Mouse (Mus musculus) E14TG2a.4 (cell line): ENCODE data around the gene Map2k3.
A peak's percentile ranks its signal among the peaks of the same experiment; 100 is the strongest.

Experiments used
- H3K27me3 ChIP-seq: 2 replicates; pipeline ENCODE4 v1.6.1; 2014; ENCODE audit warnings: low read length, control low read depth; ENCODE audit not compliant: insufficient read depth
- H3K36me3 ChIP-seq: 2 replicates; pipeline ENCODE4 v1.6.1; 2014; ENCODE audit warnings: low read length, control low read depth; ENCODE audit not compliant: insufficient read depth
- H3K4me1 ChIP-seq: replicated peaks from 2 replicates; pipeline ENCODE4 v1.6.1; 2014; ENCODE audit warnings: low read depth, low read length, control low read depth
- H3K4me3 ChIP-seq: replicated peaks from 2 replicates; pipeline ENCODE4 v1.5.1; 2014; ENCODE audit warnings: mild to moderate bottlenecking, low read length
- H3K9me3 ChIP-seq: 2 replicates; pipeline ENCODE4 v1.6.1; 2014; ENCODE audit warnings: low read length, control low read depth
- CTCF ChIP-seq: conservative IDR thresholded peaks from 2 replicates; pipeline ENCODE4 v1.5.1; 2014; ENCODE audit warnings: low read length
- NANOG ChIP-seq: IDR thresholded peaks from 2 replicates; pipeline ENCODE4 v1.6.1; 2014; ENCODE audit warnings: borderline replicate concordance, low read length, mixed read lengths
- POU5F1 ChIP-seq: IDR thresholded peaks from 2 replicates; pipeline ENCODE4 v1.6.1; 2014; ENCODE audit warnings: low read length, borderline replicate concordance

Gene Map2k3

GRCm38 (mm10) chr11:60920021-60920420 is 11.8 kb upstream of the Map2k3 start:
- Histone ChIP-seq H3K9me3 (no peaks in the 10 kb centered on the region), H3K4me1 (peaks cover 87% of the 10 kb centered on the region), H3K27me3 (no peaks in the 10 kb centered on the region), H3K4me3 (no peak overlapping the region), H3K36me3 (peaks cover 25% of the 10 kb centered on the region)
- TF ChIP-seq NANOG (no peak), POU5F1 (no peak), CTCF (no peak)

GRCm38 (mm10) chr11:60922195-60922594 is 9.6 kb upstream of the Map2k3 start:
- H3K36me3 ChIP-seq: peaks cover 28% of the 10 kb centered on the region
- peaks cover 88% of the 10 kb centered on the region for H3K4me1 ChIP-seq
- peak overlapping the region; percentile 35 for H3K4me3 ChIP-seq
- H3K9me3 ChIP-seq: no peaks in the 10 kb centered on the region
- TF ChIP-seq CTCF (no peak), NANOG (no peak), POU5F1 (no peak)
- no peaks in the 10 kb centered on the region for H3K27me3 ChIP-seq

- Histone ChIP-seq H3K36me3 (peaks cover 28% of the 10 kb centered on the region), H3K4me3 (peak overlapping the region; percentile 35), H3K9me3 (no peaks in the 10 kb centered on the region), H3K4me1 (peaks cover 85% of the 10 kb centered on the region), H3K27me3 (no peaks in the 10 kb centered on the region)
- TF ChIP-seq NANOG (peak; percentile 49; the same call in 1 of the 2 replicates), POU5F1 (peak; percentile 71; the same call in 1 of the 2 replicates), CTCF (no peak)
Measured at GRCm38 (mm10) chr11:60922964-60923363, 8.9 kb upstream of the Map2k3 start.

GRCm38 (mm10) chr11:60924498-60924897 is 7.3 kb upstream of the Map2k3 start:
- H3K9me3 ChIP-seq: no peaks in the 10 kb centered on the region
- peaks cover 42% of the 10 kb centered on the region for H3K36me3 ChIP-seq
- peak overlapping the region; percentile 60 for H3K4me3 ChIP-seq
- H3K27me3 ChIP-seq: no peaks in the 10 kb centered on the region
- H3K4me1 ChIP-seq: peaks cover 90% of the 10 kb centered on the region
- TF ChIP-seq POU5F1 (no peak), CTCF (no peak), NANOG (no peak)

- TF ChIP-seq NANOG (no peak), CTCF (no peak), POU5F1 (no peak)
- H3K4me1 ChIP-seq: peaks cover 90% of the 10 kb centered on the region
- H3K36me3 ChIP-seq: peaks cover 42% of the 10 kb centered on the region
- no peaks in the 10 kb centered on the region for H3K27me3 ChIP-seq
- peak overlapping the region; percentile 60 for H3K4me3 ChIP-seq
- H3K9me3 ChIP-seq: no peaks in the 10 kb centered on the region
Measured at GRCm38 (mm10) chr11:60924981-60925380, 6.9 kb upstream of the Map2k3 start.

- H3K4me1 ChIP-seq: peaks cover 83% of the 10 kb centered on the region
- no peaks in the 10 kb centered on the region for H3K27me3 ChIP-seq
- peaks cover 29% of the 10 kb centered on the region for H3K36me3 ChIP-seq
- no peak for TF ChIP-seq POU5F1
- no peak for TF ChIP-seq NANOG
- TF ChIP-seq CTCF: peak; percentile 71
- H3K9me3 ChIP-seq: no peaks in the 10 kb centered on the region
- peak overlapping the region; percentile 60 for H3K4me3 ChIP-seq
Measured at GRCm38 (mm10) chr11:60927264-60927663, 4.6 kb upstream of the Map2k3 start.

- peaks cover 85% of the 10 kb centered on the region for H3K4me1 ChIP-seq
- peaks cover 49% of the 10 kb centered on the region for H3K36me3 ChIP-seq
- peak overlapping the region; percentile 97 for H3K4me3 ChIP-seq
- no peaks in the 10 kb centered on the region for H3K27me3 ChIP-seq
- no peak for TF ChIP-seq CTCF
- TF ChIP-seq POU5F1: no peak
- TF ChIP-seq NANOG: no peak
- no peaks in the 10 kb centered on the region for H3K9me3 ChIP-seq
Measured at GRCm38 (mm10) chr11:60930724-60931281, 1.0 kb upstream of the Map2k3 start.

- TF ChIP-seq POU5F1 (no peak), NANOG (no peak), CTCF (no peak)
- Histone ChIP-seq H3K27me3 (no peaks in the 10 kb centered on the region), H3K4me3 (peak overlapping the region; percentile 97), H3K36me3 (peaks cover 51% of the 10 kb centered on the region), H3K9me3 (no peaks in the 10 kb centered on the region), H3K4me1 (peaks cover 84% of the 10 kb centered on the region)
Measured at GRCm38 (mm10) chr11:60931282-60931868, 458 bp upstream of the Map2k3 start.
